Mouse (Mus musculus): ENCODE measurements around the gene Rap2a. TPM values are rescaled to one million over a fixed set of nuclear protein-coding genes. Genes with fewer than 3 reads are reported as not detected.

Rap2a gene
- total RNA-seq, 2 experiments from 2014 or later: 91.3 to 97.7 TPM

DNA sequence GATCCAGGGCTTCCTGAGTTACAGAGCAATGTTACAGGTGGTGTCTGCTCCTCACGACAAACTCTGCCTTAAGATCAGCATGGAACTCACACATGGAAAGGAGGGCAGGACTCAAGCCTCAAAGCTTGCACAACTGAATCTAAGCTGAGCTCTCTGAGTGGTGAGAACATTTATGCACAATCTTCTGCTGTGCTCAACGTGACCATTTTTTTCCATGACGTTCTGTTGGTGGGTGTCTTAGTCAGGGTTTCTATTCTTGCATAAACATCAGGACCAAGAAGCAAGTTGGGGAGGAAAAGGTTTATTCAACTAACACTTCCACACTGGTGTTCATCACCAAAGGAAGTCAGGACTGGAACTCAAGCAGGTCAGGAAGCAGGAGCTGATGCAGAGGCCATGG lies 57.7 kb downstream of the Rap2a start:
- DNase-seq: no peak
- intact Hi-C loops (cut with DNase I): no loop called here

DNA sequence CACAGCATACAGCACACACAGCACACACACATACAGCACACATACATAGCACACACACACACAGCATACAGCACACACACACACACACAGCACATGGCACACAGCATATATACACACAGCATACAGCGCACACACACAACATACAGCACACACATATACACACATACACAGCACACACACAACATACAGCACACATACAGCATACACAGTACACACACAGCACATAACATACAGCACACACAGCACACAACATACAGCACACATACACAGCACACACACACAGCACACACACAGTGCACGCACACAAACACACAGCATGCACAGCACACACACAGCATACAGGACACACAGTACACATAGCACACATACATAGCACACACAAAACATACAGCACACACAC lies 60.9 kb downstream of the Rap2a start:
- intact Hi-C loops (cut with DNase I): no loop called here
- no peak for DNase-seq

DNA sequence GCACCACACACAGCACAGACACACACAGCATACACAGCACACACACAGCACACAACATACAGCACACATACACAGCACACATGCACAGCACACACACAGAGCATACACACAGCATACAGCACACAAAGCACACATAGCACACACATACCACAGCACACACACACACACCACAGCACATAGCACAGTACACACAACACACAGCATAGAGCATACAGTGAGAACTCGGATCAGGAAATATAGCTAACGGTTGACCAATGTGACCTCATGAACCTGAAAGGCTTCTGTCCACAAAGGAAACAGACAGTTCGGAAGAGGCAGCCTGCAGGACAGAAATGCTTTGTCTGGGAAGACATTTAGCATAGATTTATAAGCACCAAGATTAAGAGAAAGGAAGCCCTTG lies 61.4 kb downstream of the Rap2a start:
- intact Hi-C loops (cut with DNase I): no loop called here
- DNase-seq: no peak

DNA sequence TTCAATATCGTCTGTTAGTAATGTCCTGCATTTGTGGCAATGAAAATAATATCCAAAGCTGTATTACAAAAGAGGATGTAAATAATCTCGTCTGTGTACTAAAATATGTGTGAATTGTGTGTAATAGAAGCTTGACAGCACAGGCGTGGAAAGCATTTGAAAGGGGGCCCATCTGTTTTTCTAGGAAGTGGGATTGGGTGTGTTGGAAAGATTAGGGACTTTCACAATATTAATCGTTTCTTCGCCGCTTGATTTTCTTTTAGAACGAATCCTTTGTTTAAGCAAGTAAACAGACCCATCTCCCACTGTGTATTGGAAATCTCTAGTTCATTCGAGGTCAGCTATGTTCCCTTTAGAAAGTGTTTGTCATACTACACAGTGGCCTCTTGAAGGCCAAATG lies 64.2 kb downstream of the Rap2a start:
- DNase-seq: no peak
- intact Hi-C loops (cut with DNase I): no loop called here

DNA sequence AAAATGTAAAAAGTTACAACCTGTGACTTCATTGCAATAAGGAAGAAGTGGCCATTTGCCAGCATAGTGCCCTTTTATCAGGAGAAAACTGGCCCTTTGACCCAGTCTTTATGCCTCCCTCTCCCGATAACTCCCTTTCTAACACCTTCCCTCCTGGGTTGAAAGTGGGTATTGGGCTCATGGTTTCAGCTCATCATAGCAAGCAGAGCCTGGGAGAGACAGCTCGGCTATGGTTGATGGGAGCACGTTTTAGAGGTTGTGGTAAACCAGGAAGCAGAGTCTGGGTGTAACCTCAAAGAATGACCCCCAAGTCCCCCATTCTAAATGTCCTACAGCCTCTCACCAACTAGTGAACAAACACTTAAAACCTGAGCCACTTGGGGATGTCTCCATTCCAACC lies 64.7 kb downstream of the Rap2a start:
- DNase-seq: no peak
- intact Hi-C loops (cut with DNase I): no loop called here

DNA sequence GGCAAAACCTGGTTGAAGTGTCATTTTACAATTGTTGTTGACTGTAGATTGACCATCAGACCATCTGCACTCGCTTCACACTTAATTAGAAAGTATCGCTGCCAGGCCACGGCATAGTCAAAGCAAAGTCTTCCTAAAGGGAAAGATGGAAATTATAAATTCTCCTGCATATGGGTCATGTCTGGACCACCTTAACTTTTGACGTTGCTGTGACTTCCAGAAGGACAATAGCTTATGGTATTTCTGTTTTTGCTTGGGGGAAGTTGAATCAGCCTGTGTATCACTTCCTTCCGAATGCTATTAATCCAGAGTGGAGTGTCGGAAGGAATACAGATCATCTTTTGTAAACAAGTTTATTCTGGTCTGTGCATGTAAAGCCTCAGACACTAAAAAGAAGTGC lies 65.6 kb downstream of the Rap2a start:
- intact Hi-C loops (cut with DNase I): no loop called here
- no peak for DNase-seq

DNA sequence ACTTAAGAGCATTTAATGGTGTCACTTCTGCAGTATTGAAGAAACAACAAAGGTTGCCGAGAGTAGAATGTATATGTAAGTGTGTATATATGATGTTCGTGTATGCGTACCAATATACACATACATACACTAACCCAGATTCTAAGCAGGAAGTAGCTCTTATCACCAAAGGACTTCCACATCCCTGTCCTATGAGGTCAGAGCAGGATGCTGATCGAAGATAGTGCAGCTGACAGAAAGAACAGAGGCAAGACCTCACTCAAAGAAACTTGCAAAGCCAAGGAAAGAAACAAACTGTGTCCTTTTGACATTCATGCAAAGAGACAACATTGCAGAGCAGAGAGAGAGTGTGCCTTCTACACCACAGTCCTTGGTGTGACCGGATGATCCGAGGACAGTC lies 66.3 kb downstream of the Rap2a start:
- DNase-seq: no peak
- intact Hi-C loops (cut with DNase I): no loop called here

DNA sequence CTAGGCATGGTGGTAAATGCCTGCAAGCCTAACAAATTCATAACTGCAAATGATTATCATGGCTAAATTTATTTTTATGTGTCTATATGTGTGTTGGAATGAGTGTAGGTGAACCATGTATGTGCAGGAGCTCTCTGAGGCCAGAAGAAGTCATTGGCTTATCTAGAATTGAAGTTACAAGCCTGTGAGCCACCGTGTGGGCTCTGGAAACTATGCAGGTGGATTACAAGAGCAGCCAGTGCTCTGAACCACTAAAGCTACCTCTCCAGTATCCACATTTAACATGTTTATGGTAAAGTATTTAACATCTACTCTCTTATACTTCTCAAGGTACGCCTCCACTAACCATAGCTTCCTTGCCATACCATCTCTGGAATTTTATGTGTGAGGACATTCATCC lies 66.7 kb downstream of the Rap2a start:
- DNase-seq: no peak
- intact Hi-C loops (cut with DNase I): no loop called here

Other genes with a start within 250 kb of the Rap2a start
- gene Mbnl2, start 202.8 kb upstream of the Rap2a start, total RNA-seq (2021): 10 to 100 TPM; 39.9 to 41.2 TPM